Comparison of ENCODE assay signal across 16 mouse cellular contexts in the genomic region with DNA sequence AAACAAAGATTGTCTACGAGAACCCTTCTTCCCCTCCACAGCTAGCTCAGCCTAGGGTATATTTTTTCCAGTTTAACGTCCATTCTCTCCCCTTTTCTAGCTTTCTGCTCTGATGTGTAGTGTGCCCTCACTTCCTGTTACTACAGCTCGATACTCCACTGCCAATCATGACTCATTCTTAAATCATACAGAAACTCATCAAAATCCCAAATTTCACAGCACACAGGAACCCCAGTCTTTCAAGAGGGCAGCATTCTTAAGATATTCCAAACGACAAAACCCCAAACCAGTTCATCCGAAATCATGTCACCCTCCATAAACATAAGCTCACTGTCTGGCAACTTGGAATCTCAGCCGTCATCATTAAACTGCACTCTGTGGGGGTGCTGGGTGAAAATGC. TPM values are rescaled to one million over a fixed set of nuclear protein-coding genes. Genes with fewer than 3 reads are reported as not detected.
A peak's percentile ranks its signal among the peaks of the same experiment; 100 is the strongest.
DNase-seq lines count a peak whose midpoint lies in the region; ATAC-seq and TF ChIP-seq lines count a peak whose summit lies in the region.
"Had no signal": no experiment of that assay in that cellular context is flagged by ENCODE, and none has a peak within 500 bp of the region (broad histone marks: within the 10 kb centered on the region; RNA-seq: fewer than 3 reads in every experiment).

No protein-coding gene starts in this region.

- no peak for DNase-seq in kidney, adult 18-20 months
- peak; percentile 77 for DNase-seq in 3T3-L1 (ENCODE audit: low read depth, low spot score)
- DNase-seq in adrenal gland, adult 2 months: no peak
- DNase-seq: adrenal gland, postnatal 10 days; cerebellum, adult 2 months; gastrocnemius, postnatal 36 days; kidney, adult 9 months; thymus, postnatal 36 days had no signal

- no peaks in the 10 kb centered on the region; the same call in 1 of the 2 replicates for H3K36me3 ChIP-seq in kidney, embryonic 14.5 days (ENCODE audit: control insufficient read depth, insufficient read depth, low read length)
- peaks cover 33% of the 10 kb centered on the region for H3K36me3 ChIP-seq in C2C12 (ENCODE audit: control insufficient read depth, insufficient read depth)
- no peaks in the 10 kb centered on the region for H3K36me3 ChIP-seq in hindbrain, embryonic 13.5 days
- H3K36me3 ChIP-seq: forebrain, embryonic 15.5 days; midbrain, embryonic 10.5 days had no signal

- H3K9ac ChIP-seq in kidney, embryonic 14.5 days (ENCODE audit: low read depth, low read length): peak overlapping the region; percentile 28; the same call in 1 of the 2 replicates
- H3K9ac ChIP-seq in hindbrain, embryonic 13.5 days: no peak overlapping the region
- H3K9ac ChIP-seq: forebrain, embryonic 15.5 days; liver, embryonic 14.5 days had no signal

- H3ac ChIP-seq in C2C12 (ENCODE audit: control insufficient read depth, insufficient read length, low read depth): no peak overlapping the region

- no peak overlapping the region; the same call in 1 of the 2 replicates for H3K27ac ChIP-seq in kidney, embryonic 14.5 days (ENCODE audit: low read depth, low read length)
- no peak overlapping the region for H3K27ac ChIP-seq in hindbrain, embryonic 13.5 days
- H3K27ac ChIP-seq: forebrain, embryonic 15.5 days; liver, embryonic 14.5 days; midbrain, embryonic 10.5 days had no signal

- TF ChIP-seq CTCF in C2C12 (IDR thresholded peaks at IDR 0.05; ENCODE audit: control insufficient read depth, insufficient read depth, insufficient read length): no peak

- no peak overlapping the region; the same call in 1 of the 2 replicates for H3K4me2 ChIP-seq in kidney, embryonic 14.5 days (replicated peaks; ENCODE audit: low read depth, low read length)
- no peak overlapping the region for H3K4me2 ChIP-seq in hindbrain, embryonic 13.5 days
- H3K4me2 ChIP-seq: forebrain, embryonic 15.5 days had no signal

- no peak overlapping the region for H3K4me3 ChIP-seq in kidney, embryonic 14.5 days (ENCODE audit: low read length)
- no peak overlapping the region for H3K4me3 ChIP-seq in C2C12 (ENCODE audit: insufficient read depth, poor library complexity, severe bottlenecking)
- no peak overlapping the region for H3K4me3 ChIP-seq in hindbrain, embryonic 13.5 days
- H3K4me3 ChIP-seq: forebrain, embryonic 15.5 days; midbrain, embryonic 10.5 days had no signal

- no peaks in the 10 kb centered on the region for H3K9me3 ChIP-seq in kidney, embryonic 14.5 days (ENCODE audit: control insufficient read depth, low read length)
- no peaks in the 10 kb centered on the region for H3K9me3 ChIP-seq in hindbrain, embryonic 13.5 days
- H3K9me3 ChIP-seq: forebrain, embryonic 15.5 days; midbrain, embryonic 10.5 days had no signal

- peaks cover 15% of the 10 kb centered on the region; the same call in 1 of the 2 replicates for H3K4me1 ChIP-seq in kidney, embryonic 14.5 days (ENCODE audit: control insufficient read depth, insufficient read depth, low read length)
- H3K4me1 ChIP-seq in hindbrain, embryonic 13.5 days (replicated peaks): peaks cover 19% of the 10 kb centered on the region

- no peaks in the 10 kb centered on the region for H3K27me3 ChIP-seq in kidney, embryonic 14.5 days (ENCODE audit: control insufficient read depth, insufficient read depth, low read length)
- no peaks in the 10 kb centered on the region for H3K27me3 ChIP-seq in C2C12 (ENCODE audit: control insufficient read depth, insufficient read depth, insufficient read length)
- H3K27me3 ChIP-seq in hindbrain, embryonic 13.5 days: peaks cover 11% of the 10 kb centered on the region
- H3K27me3 ChIP-seq: Patski had no signal

- 47% methylated on average over 6 of the region's 6 CpGs for WGBS in kidney, embryonic 14.5 days
- WGBS in hindbrain, embryonic 13.5 days: 79% methylated on average over 6 of the region's 6 CpGs

- peaks cover 75% of the 10 kb centered on the region for H3K79me3 ChIP-seq in C2C12 (ENCODE audit: low read depth)

- H3K79me2 ChIP-seq in C2C12 (ENCODE audit: control insufficient read depth, insufficient read depth): peaks cover 92% of the 10 kb centered on the region

- ATAC-seq in kidney, embryonic 14.5 days (ENCODE audit: low FRiP score, low TSS enrichment): no peak
- ATAC-seq in granulocyte monocyte progenitor cell, adult 5-6 weeks (replicated peaks; ENCODE audit: poor library complexity, severe bottlenecking): peak; percentile 36; the same call in 1 of the 2 replicates
- ATAC-seq in hindbrain, embryonic 13.5 days (ENCODE audit: low FRiP score): no peak
- ATAC-seq: forebrain, embryonic 15.5 days; Patski had no signal

TF ChIP-seq in C2C12, 6 proteins besides CTCF, POLR2A, EP300 and RAD21:
- TF ChIP-seq MYOG (IDR thresholded peaks at IDR 0.05; ENCODE audit: control insufficient read depth, extremely low read depth, insufficient read length): no peak
- peak; percentile 96 for TF ChIP-seq FOSL1 (IDR thresholded peaks at IDR 0.05; ENCODE audit: insufficient read depth, low read length, poor library complexity, severe bottlenecking)

RNA-seq across cellular contexts. Expression of a gene that starts 5.0 kb away (rescaled TPM):
- polyA plus RNA-seq in kidney, embryonic 14.5 days (2014; fragmentation: Nextera tagmentation; extraction: Ambion mirVana): 43.4 and 49.1 TPM in 2 replicates
- 56.1 TPM for polyA plus RNA-seq in C2C12 (2012; fragmentation: generic; extraction: Trizol)
- total RNA-seq in granulocyte monocyte progenitor cell, adult 5-6 weeks (2014; fragmentation: Nextera tagmentation): 32.0 and 34.6 TPM in 2 replicates
- 16.3 and 19.0 TPM in 2 replicates for total RNA-seq in granulocyte monocyte progenitor cell, adult 5-6 weeks (2017)
- 10 to 100 TPM; 31.1 to 51.5 TPM for total RNA-seq in adrenal gland, adult 2 months (2021)
- polyA plus RNA-seq in adrenal gland, adult 2 months (2012; rRNA removed): 54.3 and 59.5 TPM in 2 replicates
- 10.4 and 13.0 TPM in 2 replicates for polyA plus RNA-seq in hindbrain, embryonic 13.5 days (2015; fragmentation: Nextera tagmentation; extraction: Ambion mirVana)
